Mouse (Mus musculus): Measurements from ENCODE around the gene Fhdc1. TPM values are rescaled to one million over a fixed set of nuclear protein-coding genes. Genes with fewer than 3 reads are reported as not detected.

Fhdc1 gene
- polyA plus RNA-seq, 1 experiment from 2014 or later, result 2.2 TPM

GRCm38 (mm10) chr3:84479293-84480005, 780 bp downstream of the Fhdc1 start:
- H3K9me3 ChIP-seq (ENCODE audit: control insufficient read depth, low read length), result no peaks in the 10 kb centered on the region
- peak overlapping the region; percentile 18 for H3K9ac ChIP-seq (ENCODE audit: low read length)
- H3K27me3 ChIP-seq (ENCODE audit: control insufficient read depth, insufficient read depth, low read length), result peaks cover 37% of the 10 kb centered on the region
- H3K36me3 ChIP-seq (ENCODE audit: control insufficient read depth, insufficient read depth, low read length), result no peaks in the 10 kb centered on the region
- H3K4me1 ChIP-seq (ENCODE audit: control insufficient read depth, insufficient read depth, low read length), result peaks cover 10% of the 10 kb centered on the region; the same call in 1 of the 2 replicates
- H3K4me3 ChIP-seq (ENCODE audit: low read depth, low read length), result peak overlapping the region; percentile 53
- DNase-seq (ENCODE audit: low spot score) (peak; percentile 69), ATAC-seq (ENCODE audit: insufficient number of reproducible peaks, low FRiP score, low TSS enrichment, low read depth) (peak; percentile 20; the same call in 1 of the 2 replicates)
- H3K27ac ChIP-seq (replicated peaks; ENCODE audit: low read depth, low read length), result no peak overlapping the region
- H3K4me2 ChIP-seq (ENCODE audit: low read depth, severe bottlenecking), result peak overlapping the region; percentile 99
- under 1% methylated on average over 61 of the region's 61 CpGs for WGBS

- H3K27me3 ChIP-seq (ENCODE audit: control insufficient read depth, insufficient read depth, low read length), result peaks cover 37% of the 10 kb centered on the region
- 2% methylated on average over 12 of the region's 12 CpGs for WGBS
Observed at GRCm38 (mm10) chr3:84478896-84479292, 1.3 kb downstream of the Fhdc1 start.

GRCm38 (mm10) chr3:84478195-84478594, 2.0 kb downstream of the Fhdc1 start:
- Histone ChIP-seq H3K9me3 (ENCODE audit: control insufficient read depth, low read length) (no peaks in the 10 kb centered on the region), H3K36me3 (ENCODE audit: control insufficient read depth, insufficient read depth, low read length) (no peaks in the 10 kb centered on the region), H3K27me3 (ENCODE audit: control insufficient read depth, insufficient read depth, low read length) (peaks cover 37% of the 10 kb centered on the region), H3K9ac (ENCODE audit: low read length) (no peak overlapping the region), H3K4me2 (ENCODE audit: low read depth, severe bottlenecking) (no peak overlapping the region), H3K4me3 (ENCODE audit: low read depth, low read length) (peak overlapping the region; percentile 5; the same call in 1 of the 2 replicates), H3K4me1 (ENCODE audit: control insufficient read depth, insufficient read depth, low read length) (peaks cover 10% of the 10 kb centered on the region; the same call in 1 of the 2 replicates), H3K27ac (replicated peaks; ENCODE audit: low read depth, low read length) (no peak overlapping the region)
- DNase-seq (ENCODE audit: low spot score) (no peak), ATAC-seq (ENCODE audit: insufficient number of reproducible peaks, low FRiP score, low TSS enrichment, low read depth) (no peak)
- WGBS, result 4% methylated on average over 7 of the region's 7 CpGs

More at GRCm38 (mm10) chr3:84478896-84479292, 1.3 kb downstream of the Fhdc1 start:
- Histone ChIP-seq H3K27ac (replicated peaks; ENCODE audit: low read depth, low read length) (no peak overlapping the region), H3K4me1 (ENCODE audit: control insufficient read depth, insufficient read depth, low read length) (peaks cover 10% of the 10 kb centered on the region; the same call in 1 of the 2 replicates), H3K36me3 (ENCODE audit: control insufficient read depth, insufficient read depth, low read length) (no peaks in the 10 kb centered on the region), H3K9me3 (ENCODE audit: control insufficient read depth, low read length) (no peaks in the 10 kb centered on the region), H3K9ac (ENCODE audit: low read length) (no peak overlapping the region; the same call in 1 of the 2 replicates), H3K4me3 (ENCODE audit: low read depth, low read length) (peak overlapping the region; percentile 53), H3K4me2 (ENCODE audit: low read depth, severe bottlenecking) (peak overlapping the region; percentile 99)
- ATAC-seq (ENCODE audit: insufficient number of reproducible peaks, low FRiP score, low TSS enrichment, low read depth) (no peak), DNase-seq (ENCODE audit: low spot score) (peak; percentile 38)

- Histone ChIP-seq H3K4me2 (ENCODE audit: low read depth, severe bottlenecking) (no peak overlapping the region), H3K4me1 (ENCODE audit: control insufficient read depth, insufficient read depth, low read length) (peaks cover 10% of the 10 kb centered on the region; the same call in 1 of the 2 replicates), H3K27me3 (ENCODE audit: control insufficient read depth, insufficient read depth, low read length) (peaks cover 37% of the 10 kb centered on the region), H3K9me3 (ENCODE audit: control insufficient read depth, low read length) (no peaks in the 10 kb centered on the region), H3K27ac (replicated peaks; ENCODE audit: low read depth, low read length) (no peak overlapping the region), H3K4me3 (ENCODE audit: low read depth, low read length) (no peak overlapping the region), H3K36me3 (ENCODE audit: control insufficient read depth, insufficient read depth, low read length) (no peaks in the 10 kb centered on the region), H3K9ac (ENCODE audit: low read length) (no peak overlapping the region)
- ATAC-seq (ENCODE audit: insufficient number of reproducible peaks, low FRiP score, low TSS enrichment, low read depth) (no peak), DNase-seq (ENCODE audit: low spot score) (no peak)
- 76% methylated on average over 1 of the region's 1 CpGs for WGBS
Observed at GRCm38 (mm10) chr3:84477498-84477897, 2.7 kb downstream of the Fhdc1 start.

GRCm38 (mm10) chr3:84474981-84475775, 5.1 kb downstream of the Fhdc1 start:
- DNase-seq (ENCODE audit: low spot score) (no peak), ATAC-seq (ENCODE audit: insufficient number of reproducible peaks, low FRiP score, low TSS enrichment, low read depth) (no peak)
- WGBS, result 83% methylated on average over 12 of the region's 12 CpGs
- Histone ChIP-seq H3K27ac (replicated peaks; ENCODE audit: low read depth, low read length) (no peak overlapping the region), H3K4me2 (ENCODE audit: low read depth, severe bottlenecking) (no peak overlapping the region), H3K4me3 (ENCODE audit: low read depth, low read length) (no peak overlapping the region), H3K9ac (ENCODE audit: low read length) (no peak overlapping the region), H3K36me3 (ENCODE audit: control insufficient read depth, insufficient read depth, low read length) (no peaks in the 10 kb centered on the region), H3K27me3 (ENCODE audit: control insufficient read depth, insufficient read depth, low read length) (peaks cover 26% of the 10 kb centered on the region), H3K4me1 (ENCODE audit: control insufficient read depth, insufficient read depth, low read length) (peaks cover 5% of the 10 kb centered on the region; the same call in 1 of the 2 replicates), H3K9me3 (ENCODE audit: control insufficient read depth, low read length) (no peaks in the 10 kb centered on the region)

- H3K27me3 ChIP-seq (ENCODE audit: control insufficient read depth, insufficient read depth, low read length), result peaks cover 21% of the 10 kb centered on the region
- ATAC-seq (ENCODE audit: insufficient number of reproducible peaks, low FRiP score, low TSS enrichment, low read depth) (no peak), DNase-seq (ENCODE audit: low spot score) (no peak)
- 89% methylated on average over 6 of the region's 6 CpGs for WGBS
- H3K9me3 ChIP-seq (ENCODE audit: control insufficient read depth, low read length), result no peaks in the 10 kb centered on the region
- H3K36me3 ChIP-seq (ENCODE audit: control insufficient read depth, insufficient read depth, low read length), result no peaks in the 10 kb centered on the region
- no peak overlapping the region for H3K4me2 ChIP-seq (ENCODE audit: low read depth, severe bottlenecking)
- H3K27ac ChIP-seq (replicated peaks; ENCODE audit: low read depth, low read length), result no peak overlapping the region
- peaks cover 3% of the 10 kb centered on the region; the same call in 1 of the 2 replicates for H3K4me1 ChIP-seq (ENCODE audit: control insufficient read depth, insufficient read depth, low read length)
- no peak overlapping the region for H3K9ac ChIP-seq (ENCODE audit: low read length)
- no peak overlapping the region for H3K4me3 ChIP-seq (ENCODE audit: low read depth, low read length)
Observed at GRCm38 (mm10) chr3:84474398-84474797, 5.8 kb downstream of the Fhdc1 start.

GRCm38 (mm10) chr3:84472955-84473354, 7.3 kb downstream of the Fhdc1 start:
- H3K36me3 ChIP-seq (ENCODE audit: control insufficient read depth, insufficient read depth, low read length), result no peaks in the 10 kb centered on the region
- no peak overlapping the region for H3K4me3 ChIP-seq (ENCODE audit: low read depth, low read length)
- H3K27ac ChIP-seq (replicated peaks; ENCODE audit: low read depth, low read length), result no peak overlapping the region
- H3K4me1 ChIP-seq (ENCODE audit: control insufficient read depth, insufficient read depth, low read length), result no peaks in the 10 kb centered on the region
- peaks cover 7% of the 10 kb centered on the region for H3K27me3 ChIP-seq (ENCODE audit: control insufficient read depth, insufficient read depth, low read length)
- 54% methylated on average over 5 of the region's 5 CpGs for WGBS
- no peak for DNase-seq (ENCODE audit: low spot score)
- H3K4me2 ChIP-seq (ENCODE audit: low read depth, severe bottlenecking), result no peak overlapping the region
- ATAC-seq (ENCODE audit: insufficient number of reproducible peaks, low FRiP score, low TSS enrichment, low read depth), result no peak
- no peak overlapping the region for H3K9ac ChIP-seq (ENCODE audit: low read length)
- no peaks in the 10 kb centered on the region for H3K9me3 ChIP-seq (ENCODE audit: control insufficient read depth, low read length)

GRCm38 (mm10) chr3:84472527-84472926, 7.7 kb downstream of the Fhdc1 start:
- Histone ChIP-seq H3K4me1 (ENCODE audit: control insufficient read depth, insufficient read depth, low read length) (no peaks in the 10 kb centered on the region), H3K27me3 (ENCODE audit: control insufficient read depth, insufficient read depth, low read length) (peaks cover 3% of the 10 kb centered on the region), H3K36me3 (ENCODE audit: control insufficient read depth, insufficient read depth, low read length) (no peaks in the 10 kb centered on the region), H3K4me3 (ENCODE audit: low read depth, low read length) (no peak overlapping the region), H3K27ac (replicated peaks; ENCODE audit: low read depth, low read length) (no peak overlapping the region), H3K9ac (ENCODE audit: low read length) (no peak overlapping the region), H3K9me3 (ENCODE audit: control insufficient read depth, low read length) (no peaks in the 10 kb centered on the region), H3K4me2 (ENCODE audit: low read depth, severe bottlenecking) (no peak overlapping the region)
- DNase-seq (ENCODE audit: low spot score) (no peak), ATAC-seq (ENCODE audit: insufficient number of reproducible peaks, low FRiP score, low TSS enrichment, low read depth) (no peak)
- WGBS, result 49% methylated on average over 3 of the region's 3 CpGs

All from limb, embryonic 11.5 days (tissue).